Mouse (Mus musculus) kidney, embryonic 16.5 days (tissue): ENCODE measurements around the gene St6galnac3. TPM values are rescaled to one million over a fixed set of nuclear protein-coding genes. Genes with fewer than 3 reads are reported as not detected.

Experiments
- ATAC-seq: fragments of 200-750 bp; cut with Nextera tagmentation; 2 replicates; pipeline ENCODE4 v1.8.0; 2017; ENCODE audit warnings: moderate TSS enrichment; ENCODE audit not compliant: low FRiP score, low TSS enrichment
- H3K27ac ChIP-seq: fragments of 300-500 bp; sonication (generic); 2 replicates; pipeline ENCODE4 v1.5.1; 2014; ENCODE audit warnings: low read length
- H3K27me3 ChIP-seq: fragments of 300-500 bp; sonication (generic); 2 replicates; pipeline ENCODE4 v1.6.1; 2014; ENCODE audit warnings: low read length, control low read depth, mixed read lengths; ENCODE audit not compliant: insufficient read depth
- H3K36me3 ChIP-seq: fragments of 300-500 bp; sonication (generic); 2 replicates; pipeline ENCODE4 v1.6.1; 2014; ENCODE audit warnings: low read length, control low read depth, mixed read lengths; ENCODE audit not compliant: insufficient read depth
- H3K4me1 ChIP-seq: fragments of 300-500 bp; sonication (generic); 2 replicates; pipeline ENCODE4 v1.6.1; 2014; ENCODE audit warnings: low read length, control low read depth, mixed read lengths; ENCODE audit not compliant: insufficient read depth
- H3K4me2 ChIP-seq: fragments of 300-500 bp; sonication (generic); replicated peaks from 2 replicates; pipeline ENCODE4 v1.6.1; 2014; ENCODE audit warnings: low read depth, low read length
- H3K4me3 ChIP-seq: fragments of 300-500 bp; sonication (generic); 2 replicates; pipeline ENCODE4 v1.5.1; 2014; ENCODE audit warnings: mild to moderate bottlenecking, low read length
- H3K9ac ChIP-seq: fragments of 300-500 bp; sonication (generic); replicated peaks from 2 replicates; pipeline ENCODE4 v1.6.1; 2014; ENCODE audit warnings: low read length
- H3K9me3 ChIP-seq: fragments of 300-500 bp; sonication (generic); 2 replicates; pipeline ENCODE4 v1.6.1; 2016; ENCODE audit warnings: low read length, control low read depth
- WGBS: fragments of 180-500 bp; shearing (Covaris S2); extraction: QIAGEN DNeasy Blood & Tissue Kit; methylation state at CpG from one replicate; pipeline ENCODE4 v1.1.7; 2014; 5-methylcytosine and 5-hydroxymethylcytosine counted together
- polyA plus RNA-seq: library from polyadenylated mRNA; unstranded; fragments of >200 nt; fragmentation: Nextera tagmentation; extraction: Ambion mirVana; gene quantifications from 2 replicates; pipeline ENCODE4 v1.2.1, GENCODE M21; 2015

Gene St6galnac3
- polyA plus RNA-seq, 1 experiment from 2014 or later = 75.8 TPM

DNA sequence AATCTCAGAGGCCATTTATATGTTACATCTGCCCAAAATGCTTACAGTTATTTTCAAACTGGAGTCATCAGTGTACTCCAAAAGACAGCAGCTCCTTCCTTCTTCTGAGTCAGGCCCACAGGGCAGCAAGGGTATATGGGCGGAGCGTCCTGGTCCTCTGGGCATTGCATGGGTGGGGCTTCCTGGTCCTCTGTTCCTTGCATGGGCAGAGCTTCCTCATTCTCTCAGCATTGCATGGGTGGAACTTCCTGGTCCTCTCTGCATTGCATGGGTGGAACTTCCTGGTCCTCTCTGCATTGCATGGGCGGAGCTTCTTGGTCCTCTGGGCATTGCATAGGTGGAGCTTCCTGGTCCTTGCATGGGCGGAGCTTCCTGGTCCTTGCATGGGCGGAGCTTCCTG, 432.1 kb downstream of the St6galnac3 start:
- Histone ChIP-seq H3K36me3 (no peaks in the 10 kb centered on the region), H3K27ac (no peak overlapping the region), H3K27me3 (no peaks in the 10 kb centered on the region), H3K4me2 (no peak overlapping the region), H3K4me3 (no peak overlapping the region), H3K4me1 (no peaks in the 10 kb centered on the region), H3K9me3 (no peaks in the 10 kb centered on the region), H3K9ac (no peak overlapping the region)
- ATAC-seq = peak; percentile 52; the same call in 1 of the 2 replicates
- 92% methylated on average over 5 of the region's 5 CpGs for WGBS

DNA sequence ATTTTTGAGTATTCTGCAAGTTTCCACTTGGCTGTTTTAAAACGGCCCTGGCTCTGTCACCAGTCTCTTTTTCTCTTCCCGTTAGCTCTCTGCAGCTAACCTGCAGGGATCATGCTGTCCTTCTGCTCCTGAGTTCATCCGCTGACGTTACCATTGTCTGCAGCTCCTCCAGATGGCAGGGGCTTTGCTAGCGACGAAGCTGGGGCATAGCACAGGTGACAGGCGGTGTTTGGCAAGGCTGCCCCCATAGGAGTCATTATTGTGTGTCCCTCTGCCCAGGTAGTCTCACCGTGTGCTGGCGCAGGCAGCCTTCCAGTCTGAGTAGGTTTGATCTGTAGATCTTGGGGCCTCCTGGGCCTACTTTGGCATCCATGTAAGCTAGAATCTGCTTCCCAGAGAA, 432.6 kb downstream of the St6galnac3 start:
- no peaks in the 10 kb centered on the region for H3K4me1 ChIP-seq
- H3K9me3 ChIP-seq = no peaks in the 10 kb centered on the region; the same call in 1 of the 2 replicates
- no peak overlapping the region for H3K4me3 ChIP-seq
- ATAC-seq = no peak
- no peak overlapping the region for H3K27ac ChIP-seq
- no peak overlapping the region for H3K9ac ChIP-seq
- H3K36me3 ChIP-seq = no peaks in the 10 kb centered on the region
- no peak overlapping the region for H3K4me2 ChIP-seq
- H3K27me3 ChIP-seq = no peaks in the 10 kb centered on the region
- 89% methylated on average over 9 of the region's 9 CpGs for WGBS

- no peak overlapping the region for H3K9ac ChIP-seq
- 81% methylated on average over 6 of the region's 6 CpGs for WGBS
- H3K4me3 ChIP-seq = no peak overlapping the region
- H3K9me3 ChIP-seq = no peaks in the 10 kb centered on the region; the same call in 1 of the 2 replicates
- no peaks in the 10 kb centered on the region for H3K27me3 ChIP-seq
- no peak overlapping the region for H3K27ac ChIP-seq
- ATAC-seq = peak; percentile 67; the same call in 1 of the 2 replicates
- H3K36me3 ChIP-seq = no peaks in the 10 kb centered on the region
- no peak overlapping the region for H3K4me2 ChIP-seq
- no peaks in the 10 kb centered on the region for H3K4me1 ChIP-seq
These were observed 433.4 kb downstream of the St6galnac3 start for GRCm38 (mm10) chr3:153291406-153292045.

- WGBS = 97% methylated on average over 4 of the region's 4 CpGs
- Histone ChIP-seq H3K27me3 (no peaks in the 10 kb centered on the region), H3K4me3 (no peak overlapping the region), H3K9me3 (no peaks in the 10 kb centered on the region; the same call in 1 of the 2 replicates), H3K9ac (no peak overlapping the region), H3K4me2 (no peak overlapping the region), H3K4me1 (peaks cover 4% of the 10 kb centered on the region), H3K36me3 (no peaks in the 10 kb centered on the region), H3K27ac (no peak overlapping the region)
- no peak for ATAC-seq
These were observed 435.0 kb downstream of the St6galnac3 start for GRCm38 (mm10) chr3:153289971-153290370.

GRCm38 (mm10) chr3:153287564-153287963, 437.4 kb downstream of the St6galnac3 start:
- H3K4me1 ChIP-seq = peaks cover 4% of the 10 kb centered on the region
- H3K4me3 ChIP-seq = no peak overlapping the region
- no peak overlapping the region for H3K9ac ChIP-seq
- no peaks in the 10 kb centered on the region; the same call in 1 of the 2 replicates for H3K9me3 ChIP-seq
- no peak overlapping the region for H3K27ac ChIP-seq
- no peaks in the 10 kb centered on the region for H3K36me3 ChIP-seq
- no peak for ATAC-seq
- H3K4me2 ChIP-seq = no peak overlapping the region
- H3K27me3 ChIP-seq = no peaks in the 10 kb centered on the region
- WGBS = 96% methylated on average over 4 of the region's 4 CpGs

DNA sequence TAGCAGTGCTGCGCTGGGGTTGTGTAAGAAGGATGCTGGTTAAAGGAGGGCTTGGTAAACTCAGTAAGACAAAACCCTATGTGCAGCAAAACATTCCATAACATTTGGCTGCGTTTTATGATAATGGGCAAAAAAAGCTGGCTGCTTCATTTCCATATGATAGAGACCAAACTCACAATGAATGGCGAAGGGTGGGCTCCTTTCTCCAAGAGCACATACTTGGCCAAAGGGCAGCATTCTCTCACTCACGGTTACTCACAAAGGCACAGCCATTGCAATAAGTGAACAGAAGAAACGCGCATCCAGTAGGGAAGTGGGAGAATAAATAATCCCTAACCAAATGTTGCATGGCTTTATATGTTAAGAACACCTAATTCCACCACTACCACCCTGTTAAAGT, 437.9 kb downstream of the St6galnac3 start:
- H3K4me3 ChIP-seq = no peak overlapping the region
- H3K9me3 ChIP-seq = no peaks in the 10 kb centered on the region; the same call in 1 of the 2 replicates
- no peak overlapping the region for H3K4me2 ChIP-seq
- WGBS = 96% methylated on average over 6 of the region's 6 CpGs
- H3K27ac ChIP-seq = no peak overlapping the region
- ATAC-seq = no peak
- no peak overlapping the region for H3K9ac ChIP-seq
- peaks cover 4% of the 10 kb centered on the region for H3K4me1 ChIP-seq
- H3K36me3 ChIP-seq = no peaks in the 10 kb centered on the region
- no peaks in the 10 kb centered on the region for H3K27me3 ChIP-seq

- ATAC-seq = no peak
- WGBS = 68% methylated on average over 16 of the region's 16 CpGs
- no peak overlapping the region for H3K9ac ChIP-seq
- no peak overlapping the region for H3K27ac ChIP-seq
- no peak overlapping the region for H3K4me2 ChIP-seq
- H3K36me3 ChIP-seq = no peaks in the 10 kb centered on the region
- H3K27me3 ChIP-seq = no peaks in the 10 kb centered on the region
- no peak overlapping the region for H3K4me3 ChIP-seq
- peaks cover 9% of the 10 kb centered on the region for H3K4me1 ChIP-seq
- H3K9me3 ChIP-seq = no peaks in the 10 kb centered on the region
These were observed 442.7 kb downstream of the St6galnac3 start for GRCm38 (mm10) chr3:153282123-153282765.

DNA sequence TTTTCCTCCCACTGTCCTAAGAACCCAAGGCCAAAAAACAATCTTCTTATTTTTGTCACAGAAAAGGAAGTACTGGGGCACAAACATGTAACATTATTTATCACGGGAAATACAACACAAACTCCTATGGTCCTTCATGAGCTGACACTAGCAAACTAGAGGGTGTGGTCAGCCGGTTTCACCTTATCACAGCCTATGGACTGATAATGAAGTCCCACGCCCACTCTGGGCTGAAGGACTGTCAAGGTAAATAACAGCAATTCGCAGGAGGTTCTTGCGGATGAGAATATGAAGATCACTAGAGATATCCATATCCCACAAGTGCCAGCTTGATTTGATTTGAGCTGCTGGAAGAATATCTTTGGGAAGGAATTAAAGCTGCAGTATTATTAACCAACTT, 446.7 kb downstream of the St6galnac3 start:
- Histone ChIP-seq H3K4me2 (no peak overlapping the region), H3K4me3 (no peak overlapping the region), H3K9ac (no peak overlapping the region), H3K27ac (no peak overlapping the region), H3K4me1 (peaks cover 13% of the 10 kb centered on the region), H3K36me3 (no peaks in the 10 kb centered on the region), H3K9me3 (peaks cover 11% of the 10 kb centered on the region), H3K27me3 (no peaks in the 10 kb centered on the region)
- 81% methylated on average over 5 of the region's 5 CpGs for WGBS
- ATAC-seq = no peak

GRCm38 (mm10) chr3:153277389-153277999, 447.5 kb downstream of the St6galnac3 start:
- Histone ChIP-seq H3K27me3 (no peaks in the 10 kb centered on the region), H3K4me2 (no peak overlapping the region), H3K27ac (no peak overlapping the region), H3K4me3 (no peak overlapping the region), H3K4me1 (peaks cover 13% of the 10 kb centered on the region), H3K9ac (no peak overlapping the region), H3K36me3 (no peaks in the 10 kb centered on the region), H3K9me3 (peaks cover 12% of the 10 kb centered on the region)
- ATAC-seq = peak; percentile 82
- 50% methylated on average over 16 of the region's 16 CpGs for WGBS
